Mouse (Mus musculus): Measurements from ENCODE around the gene Rin1.

DNA sequence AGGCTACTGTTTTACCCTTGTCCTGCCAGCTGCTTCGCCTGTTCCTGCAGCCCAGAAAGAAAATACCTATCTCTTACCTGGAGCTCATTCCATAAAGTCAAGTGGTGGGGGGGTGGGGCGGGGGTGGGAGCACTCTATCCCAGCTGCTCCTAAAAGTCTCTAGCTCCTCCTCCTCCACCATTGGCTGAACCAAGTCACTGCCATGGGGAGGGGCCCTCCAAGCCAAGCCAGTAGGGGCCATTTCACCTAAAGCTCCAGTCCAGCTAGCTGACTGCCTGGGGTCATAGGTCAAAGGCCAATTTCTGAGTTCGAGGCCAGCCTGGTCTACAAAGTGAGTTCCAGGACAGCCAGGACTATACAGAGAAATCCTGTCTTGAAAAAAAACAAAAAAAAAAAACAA lies 17.6 kb upstream of the Rin1 start:
- TF ChIP-seq CTCF (IDR thresholded peaks at IDR 0.05; ENCODE audit: borderline replicate concordance, insufficient read depth, low read depth, low read length) (no peak), POLR2A (IDR thresholded peaks at IDR 0.05; ENCODE audit: borderline replicate concordance, insufficient read depth, low read length) (no peak)
